Mouse (Mus musculus): ENCODE results near the gene Smad1. TPM values are rescaled to one million over a fixed set of nuclear protein-coding genes. Genes with fewer than 3 reads are reported as not detected.

Gene Smad1
- polyA plus RNA-seq, 1 experiment from 2014 or later = 65.6 TPM

- no peaks in the 10 kb centered on the region for H3K9me3 ChIP-seq (ENCODE audit: control insufficient read depth, low read length)
- H3K36me3 ChIP-seq (ENCODE audit: control insufficient read depth, insufficient read depth) = no peaks in the 10 kb centered on the region
- no peak overlapping the region for H3K27ac ChIP-seq (ENCODE audit: low read length)
- H3K4me2 ChIP-seq (ENCODE audit: low read length) = no peak overlapping the region
- ATAC-seq = no peak
- H3K9ac ChIP-seq (replicated peaks; ENCODE audit: low read depth, low read length) = no peak overlapping the region
- H3K4me1 ChIP-seq (replicated peaks; ENCODE audit: control insufficient read depth, insufficient read depth, low read length) = no peaks in the 10 kb centered on the region
- 83% methylated on average over 2 of the region's 2 CpGs for WGBS
- H3K4me3 ChIP-seq (replicated peaks; ENCODE audit: low read length) = no peak overlapping the region
- no peaks in the 10 kb centered on the region for H3K27me3 ChIP-seq (replicated peaks; ENCODE audit: control insufficient read depth, insufficient read depth, low read length)
Observed at GRCm38 (mm10) chr8:79329735-79330134, 69.6 kb downstream of the Smad1 start.

- H3K36me3 ChIP-seq (ENCODE audit: control insufficient read depth, insufficient read depth) = no peaks in the 10 kb centered on the region
- no peaks in the 10 kb centered on the region for H3K9me3 ChIP-seq (ENCODE audit: control insufficient read depth, low read length)
- H3K4me2 ChIP-seq (ENCODE audit: low read length) = no peak overlapping the region
- no peak overlapping the region for H3K4me3 ChIP-seq (replicated peaks; ENCODE audit: low read length)
- no peak overlapping the region for H3K9ac ChIP-seq (replicated peaks; ENCODE audit: low read depth, low read length)
- H3K27me3 ChIP-seq (replicated peaks; ENCODE audit: control insufficient read depth, insufficient read depth, low read length) = no peaks in the 10 kb centered on the region
- WGBS = 92% methylated on average over 4 of the region's 4 CpGs
- no peak for ATAC-seq
- no peaks in the 10 kb centered on the region for H3K4me1 ChIP-seq (replicated peaks; ENCODE audit: control insufficient read depth, insufficient read depth, low read length)
- H3K27ac ChIP-seq (ENCODE audit: low read length) = no peak overlapping the region
Observed at GRCm38 (mm10) chr8:79329182-79329581, 70.1 kb downstream of the Smad1 start.

- Histone ChIP-seq H3K9me3 (ENCODE audit: control insufficient read depth, low read length) (no peaks in the 10 kb centered on the region), H3K36me3 (ENCODE audit: control insufficient read depth, insufficient read depth) (no peaks in the 10 kb centered on the region), H3K4me2 (ENCODE audit: low read length) (no peak overlapping the region), H3K9ac (replicated peaks; ENCODE audit: low read depth, low read length) (no peak overlapping the region), H3K27ac (ENCODE audit: low read length) (no peak overlapping the region), H3K27me3 (replicated peaks; ENCODE audit: control insufficient read depth, insufficient read depth, low read length) (no peaks in the 10 kb centered on the region), H3K4me3 (replicated peaks; ENCODE audit: low read length) (no peak overlapping the region), H3K4me1 (replicated peaks; ENCODE audit: control insufficient read depth, insufficient read depth, low read length) (no peaks in the 10 kb centered on the region)
- no peak for ATAC-seq
- WGBS = 87% methylated on average over 6 of the region's 6 CpGs
Observed at GRCm38 (mm10) chr8:79325510-79325909, 73.8 kb downstream of the Smad1 start.

- Histone ChIP-seq H3K27me3 (replicated peaks; ENCODE audit: control insufficient read depth, insufficient read depth, low read length) (no peaks in the 10 kb centered on the region), H3K4me1 (replicated peaks; ENCODE audit: control insufficient read depth, insufficient read depth, low read length) (no peaks in the 10 kb centered on the region), H3K9ac (replicated peaks; ENCODE audit: low read depth, low read length) (no peak overlapping the region), H3K4me3 (replicated peaks; ENCODE audit: low read length) (no peak overlapping the region), H3K4me2 (ENCODE audit: low read length) (no peak overlapping the region), H3K9me3 (ENCODE audit: control insufficient read depth, low read length) (no peaks in the 10 kb centered on the region), H3K27ac (ENCODE audit: low read length) (no peak overlapping the region), H3K36me3 (ENCODE audit: control insufficient read depth, insufficient read depth) (no peaks in the 10 kb centered on the region)
- WGBS = 71% methylated on average over 5 of the region's 5 CpGs
- ATAC-seq = no peak
Observed at GRCm38 (mm10) chr8:79324928-79325327, 74.4 kb downstream of the Smad1 start.

- H3K4me3 ChIP-seq (replicated peaks; ENCODE audit: low read length) = no peak overlapping the region
- H3K9ac ChIP-seq (replicated peaks; ENCODE audit: low read depth, low read length) = no peak overlapping the region
- no peaks in the 10 kb centered on the region for H3K36me3 ChIP-seq (ENCODE audit: control insufficient read depth, insufficient read depth)
- no peak overlapping the region for H3K4me2 ChIP-seq (ENCODE audit: low read length)
- WGBS = 66% methylated on average over 3 of the region's 3 CpGs
- no peaks in the 10 kb centered on the region for H3K27me3 ChIP-seq (replicated peaks; ENCODE audit: control insufficient read depth, insufficient read depth, low read length)
- H3K27ac ChIP-seq (ENCODE audit: low read length) = no peak overlapping the region
- ATAC-seq = no peak
- H3K4me1 ChIP-seq (replicated peaks; ENCODE audit: control insufficient read depth, insufficient read depth, low read length) = no peaks in the 10 kb centered on the region
- H3K9me3 ChIP-seq (ENCODE audit: control insufficient read depth, low read length) = no peaks in the 10 kb centered on the region
Observed at GRCm38 (mm10) chr8:79324036-79324435, 75.3 kb downstream of the Smad1 start.

GRCm38 (mm10) chr8:79323121-79323520 is 76.2 kb downstream of the Smad1 start:
- ATAC-seq = no peak
- Histone ChIP-seq H3K4me2 (ENCODE audit: low read length) (no peak overlapping the region), H3K27me3 (replicated peaks; ENCODE audit: control insufficient read depth, insufficient read depth, low read length) (no peaks in the 10 kb centered on the region), H3K27ac (ENCODE audit: low read length) (no peak overlapping the region), H3K4me3 (replicated peaks; ENCODE audit: low read length) (no peak overlapping the region), H3K9me3 (ENCODE audit: control insufficient read depth, low read length) (no peaks in the 10 kb centered on the region), H3K4me1 (replicated peaks; ENCODE audit: control insufficient read depth, insufficient read depth, low read length) (no peaks in the 10 kb centered on the region), H3K9ac (replicated peaks; ENCODE audit: low read depth, low read length) (no peak overlapping the region), H3K36me3 (ENCODE audit: control insufficient read depth, insufficient read depth) (no peaks in the 10 kb centered on the region)
- WGBS = 81% methylated on average over 7 of the region's 7 CpGs

- ATAC-seq = no peak
- no peak overlapping the region for H3K27ac ChIP-seq (ENCODE audit: low read length)
- H3K27me3 ChIP-seq (replicated peaks; ENCODE audit: control insufficient read depth, insufficient read depth, low read length) = no peaks in the 10 kb centered on the region
- no peak overlapping the region for H3K4me3 ChIP-seq (replicated peaks; ENCODE audit: low read length)
- WGBS = 67% methylated on average over 2 of the region's 2 CpGs
- no peaks in the 10 kb centered on the region for H3K9me3 ChIP-seq (ENCODE audit: control insufficient read depth, low read length)
- no peaks in the 10 kb centered on the region for H3K36me3 ChIP-seq (ENCODE audit: control insufficient read depth, insufficient read depth)
- H3K4me2 ChIP-seq (ENCODE audit: low read length) = no peak overlapping the region
- no peaks in the 10 kb centered on the region for H3K4me1 ChIP-seq (replicated peaks; ENCODE audit: control insufficient read depth, insufficient read depth, low read length)
- no peak overlapping the region for H3K9ac ChIP-seq (replicated peaks; ENCODE audit: low read depth, low read length)
Observed at GRCm38 (mm10) chr8:79310801-79311200, 88.5 kb downstream of the Smad1 start.

GRCm38 (mm10) chr8:79305941-79306340 is 93.4 kb downstream of the Smad1 start:
- Histone ChIP-seq H3K9me3 (ENCODE audit: control insufficient read depth, low read length) (no peaks in the 10 kb centered on the region), H3K27me3 (replicated peaks; ENCODE audit: control insufficient read depth, insufficient read depth, low read length) (no peaks in the 10 kb centered on the region), H3K4me3 (replicated peaks; ENCODE audit: low read length) (no peak overlapping the region), H3K9ac (replicated peaks; ENCODE audit: low read depth, low read length) (no peak overlapping the region), H3K4me1 (replicated peaks; ENCODE audit: control insufficient read depth, insufficient read depth, low read length) (no peaks in the 10 kb centered on the region), H3K4me2 (ENCODE audit: low read length) (no peak overlapping the region), H3K36me3 (ENCODE audit: control insufficient read depth, insufficient read depth) (no peaks in the 10 kb centered on the region), H3K27ac (ENCODE audit: low read length) (no peak overlapping the region)
- WGBS = 69% methylated on average over 5 of the region's 5 CpGs
- no peak for ATAC-seq

GRCm38 (mm10) chr8:79301548-79301947 is 97.8 kb downstream of the Smad1 start:
- Histone ChIP-seq H3K4me3 (replicated peaks; ENCODE audit: low read length) (no peak overlapping the region), H3K9ac (replicated peaks; ENCODE audit: low read depth, low read length) (no peak overlapping the region), H3K9me3 (ENCODE audit: control insufficient read depth, low read length) (no peaks in the 10 kb centered on the region), H3K27ac (ENCODE audit: low read length) (no peak overlapping the region), H3K36me3 (ENCODE audit: control insufficient read depth, insufficient read depth) (no peaks in the 10 kb centered on the region), H3K4me1 (replicated peaks; ENCODE audit: control insufficient read depth, insufficient read depth, low read length) (no peaks in the 10 kb centered on the region), H3K4me2 (ENCODE audit: low read length) (no peak overlapping the region), H3K27me3 (replicated peaks; ENCODE audit: control insufficient read depth, insufficient read depth, low read length) (no peaks in the 10 kb centered on the region)
- WGBS = 81% methylated on average over 3 of the region's 3 CpGs
- ATAC-seq = no peak

GRCm38 (mm10) chr8:79299704-79300103 is 99.6 kb downstream of the Smad1 start:
- Histone ChIP-seq H3K27ac (ENCODE audit: low read length) (no peak overlapping the region), H3K36me3 (ENCODE audit: control insufficient read depth, insufficient read depth) (no peaks in the 10 kb centered on the region), H3K9ac (replicated peaks; ENCODE audit: low read depth, low read length) (no peak overlapping the region), H3K4me3 (replicated peaks; ENCODE audit: low read length) (no peak overlapping the region), H3K4me1 (replicated peaks; ENCODE audit: control insufficient read depth, insufficient read depth, low read length) (peaks cover 6% of the 10 kb centered on the region), H3K9me3 (ENCODE audit: control insufficient read depth, low read length) (no peaks in the 10 kb centered on the region), H3K27me3 (replicated peaks; ENCODE audit: control insufficient read depth, insufficient read depth, low read length) (no peaks in the 10 kb centered on the region), H3K4me2 (ENCODE audit: low read length) (no peak overlapping the region)
- no peak for ATAC-seq
- 84% methylated on average over 5 of the region's 5 CpGs for WGBS

All from forebrain, embryonic 16.5 days (tissue).